Mouse (Mus musculus) kidney, embryonic 14.5 days (tissue): ENCODE measurements around the gene Gm2897. TPM values are rescaled to one million over a fixed set of nuclear protein-coding genes. Genes with fewer than 3 reads are reported as not detected.
"Not testable (repeated sequence)": the region's sequence is repeated elsewhere in the genome, so short reads cannot be mapped to it uniquely, and the experiment has no call there.

Source experiments
- ATAC-seq: fragments of 200-750 bp; cut with Nextera tagmentation; 2 replicates; pipeline ENCODE4 v1.8.0; 2017; ENCODE audit warnings: moderate number of reproducible peaks, mild to moderate bottlenecking, moderate TSS enrichment, moderate library complexity; ENCODE audit not compliant: low FRiP score, low TSS enrichment
- H3K27ac ChIP-seq: fragments of 300-500 bp; sonication (generic); 2 replicates; pipeline ENCODE4 v1.5.1; 2014; ENCODE audit warnings: low read depth, mild to moderate bottlenecking, low read length, moderate library complexity, mixed read lengths
- H3K27me3 ChIP-seq: fragments of 300-500 bp; sonication (generic); 2 replicates; pipeline ENCODE4 v1.6.1; 2014; ENCODE audit warnings: mild to moderate bottlenecking, low read length; ENCODE audit not compliant: control insufficient read depth, insufficient read depth
- H3K36me3 ChIP-seq: fragments of 300-500 bp; sonication (generic); 2 replicates; pipeline ENCODE4 v1.6.1; 2014; ENCODE audit warnings: low read length, mixed read lengths; ENCODE audit not compliant: control insufficient read depth, insufficient read depth
- H3K4me1 ChIP-seq: fragments of 300-500 bp; sonication (generic); 2 replicates; pipeline ENCODE4 v1.6.1; 2014; ENCODE audit warnings: low read length, mixed read lengths; ENCODE audit not compliant: control insufficient read depth, insufficient read depth
- H3K4me2 ChIP-seq: fragments of 300-500 bp; sonication (generic); replicated peaks from 2 replicates; pipeline ENCODE4 v1.6.1; 2014; ENCODE audit warnings: low read depth, mild to moderate bottlenecking, low read length
- H3K4me3 ChIP-seq: fragments of 300-500 bp; sonication (generic); 2 replicates; pipeline ENCODE4 v1.5.1; 2014; ENCODE audit warnings: mild to moderate bottlenecking, low read length
- H3K9ac ChIP-seq: fragments of 300-500 bp; sonication (generic); 2 replicates; pipeline ENCODE4 v1.6.1; 2014; ENCODE audit warnings: low read depth, mild to moderate bottlenecking, low read length, moderate library complexity
- H3K9me3 ChIP-seq: fragments of 300-500 bp; sonication (generic); 2 replicates; pipeline ENCODE4 v1.6.1; 2016; ENCODE audit warnings: low read length; ENCODE audit not compliant: control insufficient read depth
- WGBS: fragments of 180-500 bp; shearing (Covaris S2); extraction: QIAGEN DNeasy Blood & Tissue Kit; methylation state at CpG from one replicate; pipeline ENCODE4 v1.1.7; 2014; 5-methylcytosine and 5-hydroxymethylcytosine counted together
- polyA plus RNA-seq: library from polyadenylated mRNA; unstranded; fragments of >200 nt; fragmentation: Nextera tagmentation; extraction: Ambion mirVana; gene quantifications from 2 replicates; pipeline ENCODE4 v1.2.1, GENCODE M21; 2014

The Gm2897 gene
- polyA plus RNA-seq: 1.9 and 2.5 TPM in 2 replicates

DNA sequence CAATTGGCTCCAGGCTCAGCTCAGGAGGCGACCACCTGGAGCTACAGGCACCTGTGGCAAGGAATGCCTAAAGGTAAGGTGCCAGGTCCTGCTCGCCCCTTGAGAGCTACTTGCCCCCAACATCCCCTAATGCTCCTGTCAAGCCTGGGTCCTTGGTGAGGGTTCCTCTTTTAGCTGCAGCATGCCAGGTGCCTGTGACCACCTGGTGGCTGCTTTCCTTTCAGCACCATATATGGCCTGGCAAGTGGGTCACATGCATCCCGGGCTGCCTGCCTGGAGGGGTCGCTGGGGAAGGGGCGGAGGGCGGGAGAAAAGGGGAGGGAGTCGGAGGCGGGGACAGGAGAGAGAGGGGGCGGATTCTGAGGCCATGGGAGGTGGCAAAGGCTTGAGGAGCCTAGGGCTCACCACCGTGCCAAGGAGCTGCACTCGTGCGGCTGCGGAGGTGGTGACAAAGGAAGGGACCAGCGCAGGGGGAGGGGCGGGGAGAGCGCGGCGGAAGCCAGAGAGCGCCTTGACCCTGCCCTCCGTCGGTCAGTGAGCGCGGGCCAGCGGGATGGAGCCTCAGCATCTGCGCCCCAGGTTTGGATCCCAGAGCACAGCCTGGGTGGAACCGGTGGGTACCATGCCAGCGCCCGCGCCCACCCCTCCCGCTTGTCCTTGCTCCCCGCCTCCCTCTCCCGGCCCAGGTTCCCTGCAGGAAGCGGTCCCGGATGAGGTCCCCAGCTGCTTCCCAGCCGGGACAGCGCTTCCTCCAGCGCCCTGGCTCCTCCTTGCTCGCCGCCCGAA is at the start of gene Gm2897:
TSS of gene Gm2897 (plus strand) at position 559 of the 786 bp plus-strand sequence.
- H3K9me3 ChIP-seq, H3K27ac ChIP-seq, ATAC-seq, H3K36me3 ChIP-seq, H3K27me3 ChIP-seq, H3K4me1 ChIP-seq: not testable (repeated sequence)
- peak within 1 kb of the TSS; percentile 40; the same call in 1 of the 2 replicates for H3K9ac ChIP-seq
- peak within 1 kb of the TSS; percentile 62 for H3K4me2 ChIP-seq
- WGBS: 4% methylated on average over 24 of the region's 40 CpGs
- H3K4me3 ChIP-seq: peak within 1 kb of the TSS; percentile 38

DNA sequence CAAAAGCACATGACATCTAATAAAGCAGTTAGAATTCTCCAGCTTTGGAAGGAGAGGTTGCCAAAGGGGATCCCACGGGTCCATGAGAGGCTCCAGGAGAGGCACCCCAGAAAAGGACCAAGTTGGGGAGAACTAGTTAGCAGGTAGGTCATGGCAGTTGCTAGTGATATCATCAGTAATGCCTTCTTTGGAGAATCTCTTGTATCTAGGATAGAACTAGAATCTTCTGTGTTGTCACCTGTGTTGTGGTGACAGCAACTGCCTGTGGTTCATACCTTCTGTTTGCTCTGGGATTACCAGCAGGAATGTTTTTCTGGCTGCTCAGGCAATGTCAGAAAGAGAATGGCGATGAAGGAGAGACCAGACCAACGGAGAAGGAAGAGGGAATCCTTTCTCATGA is 19.4 kb upstream of the Gm2897 start, which contains the start of gene Gm2888:
TSS of gene Gm2888 (plus strand) at position 301 of the 400 bp plus-strand sequence.
- not testable (repeated sequence) for H3K9me3 ChIP-seq, H3K9ac ChIP-seq, H3K36me3 ChIP-seq, H3K27me3 ChIP-seq, H3K4me1 ChIP-seq, ATAC-seq, H3K27ac ChIP-seq, H3K4me3 ChIP-seq, H3K4me2 ChIP-seq
- WGBS: 79% methylated on average over 2 of the region's 3 CpGs

DNA sequence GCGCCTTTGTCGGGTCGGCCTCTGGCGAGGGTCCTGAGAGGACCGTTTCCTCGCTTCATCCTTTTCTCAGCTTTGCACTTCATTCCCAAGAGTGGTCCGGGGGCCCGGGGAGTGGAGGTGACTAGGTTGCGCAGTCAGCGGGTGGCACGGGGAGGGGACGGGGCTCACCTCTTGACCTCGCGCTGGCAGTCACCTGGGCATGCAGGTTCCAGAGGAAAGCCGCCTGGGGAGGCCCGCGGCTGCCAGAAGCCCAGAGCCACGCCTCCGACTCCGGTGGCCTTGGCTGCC is 372 bp downstream of the Gm2897 start:
- H3K27ac ChIP-seq, H3K36me3 ChIP-seq, H3K4me1 ChIP-seq, ATAC-seq, H3K27me3 ChIP-seq, H3K9me3 ChIP-seq, H3K9ac ChIP-seq: not testable (repeated sequence)
- H3K4me2 ChIP-seq: peak overlapping the region; percentile 62
- 0% methylated on average over 14 of the region's 20 CpGs for WGBS
- H3K4me3 ChIP-seq: peak overlapping the region; percentile 38

DNA sequence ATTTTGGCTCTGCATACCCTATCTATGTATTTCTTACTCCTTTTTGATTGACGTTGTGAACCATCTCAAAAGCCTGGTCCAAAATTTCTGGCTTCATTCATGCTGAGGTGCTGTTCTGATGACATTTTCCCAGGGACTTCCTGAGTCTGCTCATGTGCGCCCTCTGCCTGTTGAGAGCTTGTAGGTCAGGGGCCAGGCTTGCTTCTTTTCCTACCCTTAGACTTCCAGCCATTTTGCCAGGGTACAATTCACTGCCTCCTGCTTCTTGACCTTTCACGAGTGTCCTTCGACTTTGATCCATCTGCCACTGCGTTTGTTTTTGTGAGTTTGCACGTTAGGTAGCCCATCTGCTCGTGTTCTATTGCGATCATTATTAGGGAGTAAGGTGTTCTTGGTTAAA is 1.0 kb downstream of the Gm2897 start:
- not testable (repeated sequence) for H3K9me3 ChIP-seq, H3K27me3 ChIP-seq, ATAC-seq, H3K36me3 ChIP-seq, H3K4me3 ChIP-seq, H3K27ac ChIP-seq, H3K4me1 ChIP-seq, H3K9ac ChIP-seq, H3K4me2 ChIP-seq
- 1% methylated on average over 5 of the region's 8 CpGs for WGBS

DNA sequence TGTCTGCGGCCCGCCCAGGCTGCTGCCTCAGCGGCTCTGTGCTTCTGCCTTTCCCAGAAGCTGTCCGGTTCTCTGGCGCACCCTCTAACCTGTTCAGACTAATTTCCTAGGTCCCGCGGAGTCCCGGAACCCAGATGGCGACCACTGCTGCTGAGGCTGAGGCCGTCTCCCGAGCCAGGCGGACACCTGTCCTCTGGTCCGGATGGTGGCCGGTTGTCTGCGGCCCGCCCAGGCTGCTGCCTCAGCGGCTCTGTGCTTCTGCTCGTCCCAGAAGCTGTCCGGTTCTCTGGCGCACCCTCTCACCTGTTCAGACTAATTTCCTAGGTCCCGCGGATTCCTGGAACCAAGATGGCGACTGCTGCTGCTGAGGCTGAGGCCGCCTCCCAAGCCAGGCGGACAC is 67.0 kb downstream of the Gm2897 start:
- not testable (repeated sequence) for H3K9ac ChIP-seq, ATAC-seq
- WGBS: 92% methylated on average over 15 of the region's 25 CpGs

More for the DNA sequence above, 67.0 kb downstream of the Gm2897 start:
- not testable (repeated sequence) for H3K4me1 ChIP-seq, H3K4me2 ChIP-seq, H3K27ac ChIP-seq, H3K36me3 ChIP-seq, H3K4me3 ChIP-seq, H3K9me3 ChIP-seq, H3K27me3 ChIP-seq

Other genes starting within 250 kb of the Gm2897 start
- not detected in 2 replicates for gene Gm2888, start 19.3 kb upstream of the Gm2897 start, polyA plus RNA-seq
- gene Gm10340, start 84.7 kb downstream of the Gm2897 start, polyA plus RNA-seq: not detected in 2 replicates
- not detected in 2 replicates for gene Gm5795, start 139.0 kb downstream of the Gm2897 start, polyA plus RNA-seq
- 4.8 and 5.4 TPM in 2 replicates for gene D830030K20Rik, start 159.2 kb downstream of the Gm2897 start, polyA plus RNA-seq